Mouse (Mus musculus): ENCODE data around the gene Syngap1. TPM values are rescaled to one million over a fixed set of nuclear protein-coding genes. Genes with fewer than 3 reads are reported as not detected.
"Not testable (repeated sequence)": the region's sequence is repeated elsewhere in the genome, so short reads cannot be mapped to it uniquely, and the experiment has no call there.

Gene Syngap1
- polyA plus RNA-seq, 1 experiment from 2014 or later = 7.4 TPM

GRCm38 (mm10) chr17:26916711-26917482 lies 24.2 kb upstream of the Syngap1 start, which contains the start of gene Kifc5b:
Kifc5b (plus strand) TSS chr17:26917091.
- H3K27ac ChIP-seq (ENCODE audit: low read depth, low read length) = no peak within 1 kb of the TSS
- no peaks in the 10 kb centered on the region for H3K36me3 ChIP-seq (ENCODE audit: control insufficient read depth, insufficient read depth, low read length)
- WGBS = under 1% methylated on average over 63 of the region's 72 CpGs

GRCm38 (mm10) chr17:26917560-26917959 lies 23.5 kb upstream of the Syngap1 start:
- not testable (repeated sequence) for H3K27ac ChIP-seq (ENCODE audit: low read depth, low read length); H3K36me3 ChIP-seq (ENCODE audit: control insufficient read depth, insufficient read depth, low read length); H3K9me3 ChIP-seq (ENCODE audit: control insufficient read depth, low read length); ATAC-seq (ENCODE audit: low read depth); H3K27me3 ChIP-seq (ENCODE audit: control insufficient read depth, insufficient read depth, low read length); H3K4me1 ChIP-seq (ENCODE audit: control insufficient read depth, insufficient read depth, low read length)
- Histone ChIP-seq H3K9ac (replicated peaks; ENCODE audit: low read depth, low read length) (peak overlapping the region; percentile 50; the same call in 1 of the 2 replicates), H3K4me2 (ENCODE audit: low read depth, low read length) (peak overlapping the region; percentile 59), H3K4me3 (ENCODE audit: low read depth, low read length) (peak overlapping the region; percentile 52)
- 2% methylated on average over 12 of the region's 12 CpGs for whole genome bisulfite sequencing

More at GRCm38 (mm10) chr17:26916711-26917482, 24.2 kb upstream of the Syngap1 start, which contains the start of gene Kifc5b:
- Histone ChIP-seq H3K9ac (replicated peaks; ENCODE audit: low read depth, low read length) (peak within 1 kb of the TSS; percentile 50), H3K4me2 (ENCODE audit: low read depth, low read length) (peak within 1 kb of the TSS; percentile 59), H3K4me3 (ENCODE audit: low read depth, low read length) (peak within 1 kb of the TSS; percentile 52), H3K27me3 (ENCODE audit: control insufficient read depth, insufficient read depth, low read length) (no peaks in the 10 kb centered on the region), H3K9me3 (ENCODE audit: control insufficient read depth, low read length) (no peaks in the 10 kb centered on the region), H3K4me1 (ENCODE audit: control insufficient read depth, insufficient read depth, low read length) (0 out of 2 replicates have a peak, but pooled peaks cover 2% of the 10 kb centered on the region)
- peak; percentile 98 for ATAC-seq (ENCODE audit: low read depth)

GRCm38 (mm10) chr17:26918343-26918742 lies 22.7 kb upstream of the Syngap1 start:
- ATAC-seq (ENCODE audit: low read depth) = no peak
- Histone ChIP-seq H3K27ac (ENCODE audit: low read depth, low read length) (no peak overlapping the region), H3K4me3 (ENCODE audit: low read depth, low read length) (no peak overlapping the region), H3K27me3 (ENCODE audit: control insufficient read depth, insufficient read depth, low read length) (no peaks in the 10 kb centered on the region), H3K9me3 (ENCODE audit: control insufficient read depth, low read length) (no peaks in the 10 kb centered on the region), H3K36me3 (ENCODE audit: control insufficient read depth, insufficient read depth, low read length) (no peaks in the 10 kb centered on the region), H3K9ac (replicated peaks; ENCODE audit: low read depth, low read length) (no peak overlapping the region), H3K4me2 (ENCODE audit: low read depth, low read length) (no peak overlapping the region), H3K4me1 (ENCODE audit: control insufficient read depth, insufficient read depth, low read length) (0 out of 2 replicates have a peak, but pooled peaks cover 2% of the 10 kb centered on the region)
- 71% methylated on average over 2 of the region's 2 CpGs for WGBS

DNA sequence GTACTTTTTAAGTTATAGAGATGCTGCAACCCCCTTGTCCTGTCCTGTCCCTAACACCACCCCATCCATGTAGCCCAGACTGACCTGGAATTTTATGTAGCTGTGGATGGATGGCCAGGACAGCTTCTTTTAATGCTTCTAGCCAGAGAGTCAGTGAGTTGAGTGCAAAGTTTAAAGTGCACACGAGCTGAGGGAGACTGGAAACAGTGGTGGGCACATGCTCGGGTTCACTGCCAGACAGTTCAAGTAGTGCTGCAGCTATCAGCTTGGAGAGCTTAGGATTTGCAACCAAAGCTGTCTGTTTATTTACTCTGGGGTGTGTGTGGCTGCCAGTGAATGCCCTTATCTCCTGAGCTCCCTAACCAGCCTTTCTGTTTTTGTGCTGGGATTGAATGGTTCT lies 21.5 kb upstream of the Syngap1 start:
- H3K9ac ChIP-seq (replicated peaks; ENCODE audit: low read depth, low read length); ATAC-seq (ENCODE audit: low read depth); H3K27me3 ChIP-seq (ENCODE audit: control insufficient read depth, insufficient read depth, low read length); H3K4me2 ChIP-seq (ENCODE audit: low read depth, low read length); H3K9me3 ChIP-seq (ENCODE audit: control insufficient read depth, low read length); H3K4me3 ChIP-seq (ENCODE audit: low read depth, low read length); H3K4me1 ChIP-seq (ENCODE audit: control insufficient read depth, insufficient read depth, low read length); H3K36me3 ChIP-seq (ENCODE audit: control insufficient read depth, insufficient read depth, low read length); H3K27ac ChIP-seq (ENCODE audit: low read depth, low read length): not testable (repeated sequence)
- WGBS = 91% methylated on average over 2 of the region's 2 CpGs

DNA sequence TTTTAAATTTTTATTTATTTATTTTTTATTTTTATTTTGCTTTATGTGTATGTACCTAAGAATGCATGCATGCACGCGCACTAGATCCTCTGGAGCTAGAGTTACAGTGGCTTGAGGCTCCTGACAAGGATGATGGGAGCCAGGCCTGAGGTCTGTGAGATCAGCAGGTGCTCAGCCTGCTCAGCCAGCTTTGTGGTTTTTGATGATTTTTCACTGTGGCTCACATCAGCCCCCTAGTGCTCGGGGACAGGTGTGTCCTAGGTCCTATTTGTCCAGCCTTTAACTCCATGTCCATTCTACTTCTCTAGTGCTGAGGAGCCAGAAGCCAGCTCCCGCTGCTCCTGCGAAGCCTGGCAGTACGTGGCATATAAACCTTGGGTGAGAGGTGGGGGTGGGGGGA lies 18.7 kb upstream of the Syngap1 start:
- H3K36me3 ChIP-seq (ENCODE audit: control insufficient read depth, insufficient read depth, low read length); H3K9me3 ChIP-seq (ENCODE audit: control insufficient read depth, low read length); H3K4me3 ChIP-seq (ENCODE audit: low read depth, low read length); ATAC-seq (ENCODE audit: low read depth); H3K27ac ChIP-seq (ENCODE audit: low read depth, low read length); H3K27me3 ChIP-seq (ENCODE audit: control insufficient read depth, insufficient read depth, low read length); H3K4me2 ChIP-seq (ENCODE audit: low read depth, low read length); H3K4me1 ChIP-seq (ENCODE audit: control insufficient read depth, insufficient read depth, low read length); H3K9ac ChIP-seq (replicated peaks; ENCODE audit: low read depth, low read length): not testable (repeated sequence)
- 91% methylated on average over 5 of the region's 6 CpGs for WGBS

- H3K27me3 ChIP-seq (ENCODE audit: control insufficient read depth, insufficient read depth, low read length); H3K4me1 ChIP-seq (ENCODE audit: control insufficient read depth, insufficient read depth, low read length); H3K9ac ChIP-seq (replicated peaks; ENCODE audit: low read depth, low read length); H3K27ac ChIP-seq (ENCODE audit: low read depth, low read length); H3K36me3 ChIP-seq (ENCODE audit: control insufficient read depth, insufficient read depth, low read length); H3K9me3 ChIP-seq (ENCODE audit: control insufficient read depth, low read length); ATAC-seq (ENCODE audit: low read depth); H3K4me2 ChIP-seq (ENCODE audit: low read depth, low read length); H3K4me3 ChIP-seq (ENCODE audit: low read depth, low read length): not testable (repeated sequence)
- WGBS = 95% methylated on average over 9 of the region's 9 CpGs
These were observed 15.6 kb upstream of the Syngap1 start for GRCm38 (mm10) chr17:26925414-26925813.

DNA sequence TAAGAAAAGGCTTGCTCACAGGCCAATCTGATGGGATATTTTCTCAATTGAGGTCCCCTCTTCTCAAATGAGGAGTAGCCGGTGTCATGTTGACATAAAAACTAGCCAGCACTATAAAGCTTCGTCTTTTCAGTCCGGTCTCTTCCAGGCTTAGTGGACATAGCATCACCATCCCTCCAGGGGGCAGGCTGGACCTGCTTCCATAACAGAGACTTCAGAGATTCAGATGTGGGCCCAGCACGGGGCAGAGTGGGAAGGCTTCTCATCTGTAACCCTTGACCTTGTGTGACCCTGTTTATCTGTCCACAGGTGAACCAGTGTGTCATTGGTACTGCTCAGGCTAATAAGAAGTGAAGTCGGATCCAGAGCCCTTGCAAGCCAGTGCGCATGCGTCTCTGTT lies 9.3 kb upstream of the Syngap1 start:
- not testable (repeated sequence) for H3K27ac ChIP-seq (ENCODE audit: low read depth, low read length); H3K9me3 ChIP-seq (ENCODE audit: control insufficient read depth, low read length); H3K4me3 ChIP-seq (ENCODE audit: low read depth, low read length); H3K4me1 ChIP-seq (ENCODE audit: control insufficient read depth, insufficient read depth, low read length); H3K9ac ChIP-seq (replicated peaks; ENCODE audit: low read depth, low read length); H3K36me3 ChIP-seq (ENCODE audit: control insufficient read depth, insufficient read depth, low read length); H3K4me2 ChIP-seq (ENCODE audit: low read depth, low read length); H3K27me3 ChIP-seq (ENCODE audit: control insufficient read depth, insufficient read depth, low read length)
- WGBS = 65% methylated on average over 7 of the region's 7 CpGs
- ATAC-seq (ENCODE audit: low read depth) = 0 out of 2 replicates have a peak, but pooled peaks have one; percentile 9

DNA sequence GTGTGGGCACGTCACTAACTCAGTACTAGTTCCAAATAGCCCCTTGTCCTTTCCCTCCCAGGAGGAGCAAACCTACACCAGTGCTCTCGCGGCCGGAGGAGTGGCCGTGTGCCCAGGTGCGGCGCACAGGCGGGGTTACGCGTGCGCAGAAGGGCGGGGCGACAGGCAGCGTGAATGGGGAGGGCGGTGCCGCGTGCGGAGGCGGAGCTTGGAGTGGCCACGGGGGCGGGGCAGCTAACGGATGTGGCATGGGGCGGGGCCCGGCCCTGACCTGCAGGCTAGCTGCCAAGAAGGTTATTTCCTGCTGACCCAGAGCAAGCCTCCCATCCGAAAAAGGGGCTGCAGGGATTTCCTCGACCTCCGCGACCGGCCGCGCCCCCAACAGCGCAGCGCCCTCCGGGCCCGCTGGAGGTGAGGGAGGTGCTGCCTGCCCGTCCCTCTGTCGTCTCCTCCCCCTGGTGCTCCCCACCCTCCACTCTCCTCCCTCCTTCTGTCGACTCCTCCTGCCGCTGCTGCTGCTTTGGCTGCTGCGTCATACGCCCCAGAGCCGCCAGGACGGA lies 8.1 kb upstream of the Syngap1 start, which contains the start of gene Phf1:
Gene Phf1, plus strand, starts transcription at position 214 of the 560 bp plus-strand sequence.
- Histone ChIP-seq H3K9ac (replicated peaks; ENCODE audit: low read depth, low read length) (peak within 1 kb of the TSS; percentile 82), H3K4me2 (ENCODE audit: low read depth, low read length) (peak within 1 kb of the TSS; percentile 82), H3K9me3 (ENCODE audit: control insufficient read depth, low read length) (no peaks in the 10 kb centered on the region), H3K27ac (ENCODE audit: low read depth, low read length) (peak within 1 kb of the TSS; percentile 75), H3K4me3 (ENCODE audit: low read depth, low read length) (peak within 1 kb of the TSS; percentile 77), H3K4me1 (ENCODE audit: control insufficient read depth, insufficient read depth, low read length) (peaks cover 8% of the 10 kb centered on the region), H3K36me3 (ENCODE audit: control insufficient read depth, insufficient read depth, low read length) (peaks cover 10% of the 10 kb centered on the region), H3K27me3 (ENCODE audit: control insufficient read depth, insufficient read depth, low read length) (no peaks in the 10 kb centered on the region)
- 0% methylated on average over 41 of the region's 43 CpGs for WGBS
- peak; percentile 76 for ATAC-seq (ENCODE audit: low read depth)

DNA sequence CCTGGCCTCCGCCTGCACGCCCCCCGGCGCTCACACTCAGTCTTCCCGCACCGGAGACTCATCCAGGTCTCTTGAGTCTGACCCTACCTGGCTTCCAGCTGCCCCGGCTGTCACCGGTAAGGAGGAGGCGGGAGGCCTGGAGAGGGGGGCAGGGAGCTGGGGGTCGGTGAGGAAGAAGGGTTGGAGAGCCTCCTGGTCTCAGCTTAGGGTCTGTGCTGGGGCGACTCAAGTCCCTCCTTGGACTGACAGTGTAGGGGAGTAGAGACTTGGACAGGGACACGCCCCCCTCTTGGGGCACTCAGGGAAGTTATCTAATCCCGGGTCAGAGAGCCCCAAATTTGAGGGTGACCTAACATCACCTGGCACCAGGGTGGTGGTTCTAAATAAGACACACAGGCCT lies 7.6 kb upstream of the Syngap1 start:
- peaks cover 13% of the 10 kb centered on the region for H3K4me1 ChIP-seq (ENCODE audit: control insufficient read depth, insufficient read depth, low read length)
- H3K27ac ChIP-seq (ENCODE audit: low read depth, low read length) = peak overlapping the region; percentile 75
- H3K36me3 ChIP-seq (ENCODE audit: control insufficient read depth, insufficient read depth, low read length) = peaks cover 10% of the 10 kb centered on the region
- H3K27me3 ChIP-seq (ENCODE audit: control insufficient read depth, insufficient read depth, low read length) = no peaks in the 10 kb centered on the region
- ATAC-seq (ENCODE audit: low read depth) = peak; percentile 18
- H3K9me3 ChIP-seq (ENCODE audit: control insufficient read depth, low read length) = no peaks in the 10 kb centered on the region
- WGBS = 5% methylated on average over 13 of the region's 13 CpGs
- peak overlapping the region; percentile 82 for H3K4me2 ChIP-seq (ENCODE audit: low read depth, low read length)
- peak overlapping the region; percentile 82 for H3K9ac ChIP-seq (replicated peaks; ENCODE audit: low read depth, low read length)
- peak overlapping the region; percentile 77 for H3K4me3 ChIP-seq (ENCODE audit: low read depth, low read length)
